Mouse (Mus musculus): Measurements from ENCODE around the gene Fitm1. TPM values are rescaled to one million over a fixed set of nuclear protein-coding genes. Genes with fewer than 3 reads are reported as not detected.
A peak's percentile ranks its signal among the peaks of the same experiment; 100 is the strongest.

The Fitm1 gene
- 3.8 and 7.5 TPM in 2 replicates for total RNA-seq (2014; rRNA removed)
- 45.7 and 60.2 TPM in 2 replicates for polyA plus RNA-seq (2012; rRNA removed)

GRCm38 (mm10) chr14:55575302-55575701, at the start of gene Fitm1:
Fitm1 (plus strand) TSS chr14:55575617.
- peak within 1 kb of the TSS; percentile 45 for H3K4me3 ChIP-seq (ENCODE audit: insufficient read depth, low read depth, low read length)
- H3K27me3 ChIP-seq (ENCODE audit: control insufficient read depth, insufficient read depth, low read length), result no peaks in the 10 kb centered on the region
- TF ChIP-seq CTCF (IDR thresholded peaks at IDR 0.05; ENCODE audit: low read depth, low read length) (no peak), POLR2A (IDR thresholded peaks at IDR 0.05; ENCODE audit: extremely low read depth, insufficient read depth, low read length) (no peak)
- H3K9ac ChIP-seq (ENCODE audit: low read depth, low read length), result peak within 1 kb of the TSS; percentile 49
- DNase-seq (ENCODE audit: extremely low read depth, low read depth, low spot score), result peak; percentile 45
- H3K36me3 ChIP-seq (ENCODE audit: control insufficient read depth, insufficient read depth, low read length), result peaks cover under 1% of the 10 kb centered on the region; the same call in 1 of the 2 replicates
- H3K4me1 ChIP-seq (ENCODE audit: control insufficient read depth, insufficient read depth, low read length), result peaks cover 2% of the 10 kb centered on the region
- peak within 1 kb of the TSS; percentile 85 for H3K27ac ChIP-seq (replicated peaks; ENCODE audit: insufficient read depth, low read depth, low read length)
- H3K79me2 ChIP-seq (ENCODE audit: control insufficient read depth, insufficient read depth, low read length), result 0 out of 2 replicates have a peak, but pooled peaks cover 8% of the 10 kb centered on the region
- WGBS, result 47% methylated on average over 8 of the region's 8 CpGs

DNA sequence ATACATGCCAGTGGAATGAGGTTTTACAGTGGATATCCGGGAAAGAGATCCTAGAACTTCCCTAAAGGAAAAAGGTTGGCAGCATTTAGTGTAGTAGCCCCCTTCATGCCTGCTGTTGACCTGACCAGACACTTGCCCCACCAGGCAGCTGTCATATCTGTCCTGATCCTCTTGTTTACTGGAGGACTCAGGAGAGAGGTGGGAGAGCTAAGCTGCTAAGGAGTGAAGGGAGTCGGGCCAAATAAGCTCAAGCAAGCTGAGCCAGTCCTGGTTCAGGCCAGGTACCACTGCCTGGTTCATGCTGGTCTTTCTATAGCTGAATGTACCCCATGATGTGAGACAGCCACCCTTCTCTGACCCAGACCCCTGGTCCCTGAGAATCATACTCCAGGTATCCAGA, 48.7 kb upstream of the Fitm1 start:
- no peaks in the 10 kb centered on the region for H3K36me3 ChIP-seq (ENCODE audit: control insufficient read depth, insufficient read depth, low read length)
- H3K4me3 ChIP-seq (ENCODE audit: insufficient read depth, low read depth, low read length), result no peak overlapping the region
- no peak overlapping the region for H3K9ac ChIP-seq (ENCODE audit: low read depth, low read length)
- no peak overlapping the region for H3K27ac ChIP-seq (replicated peaks; ENCODE audit: insufficient read depth, low read depth, low read length)
- WGBS, result 73% methylated on average over 2 of the region's 2 CpGs
- no peak for DNase-seq (ENCODE audit: extremely low read depth, low read depth, low spot score)
- TF ChIP-seq POLR2A (IDR thresholded peaks at IDR 0.05; ENCODE audit: extremely low read depth, insufficient read depth, low read length) (no peak), CTCF (IDR thresholded peaks at IDR 0.05; ENCODE audit: low read depth, low read length) (no peak)
- no peaks in the 10 kb centered on the region for H3K4me1 ChIP-seq (ENCODE audit: control insufficient read depth, insufficient read depth, low read length)
- no peaks in the 10 kb centered on the region; the same call in 1 of the 2 replicates for H3K27me3 ChIP-seq (ENCODE audit: control insufficient read depth, insufficient read depth, low read length)
- H3K79me2 ChIP-seq (ENCODE audit: control insufficient read depth, insufficient read depth, low read length), result no peaks in the 10 kb centered on the region

DNA sequence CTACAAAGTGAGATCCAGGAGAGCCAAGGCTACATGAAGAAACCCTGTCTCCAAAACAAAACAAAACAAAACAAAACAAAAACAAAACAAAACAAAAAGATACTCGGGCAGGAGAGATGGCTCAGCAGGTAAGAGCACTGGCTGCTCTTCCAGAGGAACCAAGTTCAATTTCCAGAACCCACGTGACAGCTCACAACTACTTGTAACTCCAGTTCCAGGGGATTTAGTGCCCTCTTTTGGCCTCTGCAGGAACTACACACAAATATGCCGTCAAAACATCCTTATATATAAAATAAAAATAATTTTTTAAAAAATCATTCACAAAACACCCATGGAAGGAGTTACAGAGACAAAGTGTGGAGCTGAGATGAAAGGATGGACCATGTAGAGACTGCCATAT, 47.5 kb upstream of the Fitm1 start:
- DNase-seq (ENCODE audit: extremely low read depth, low read depth, low spot score), result peak; percentile 86
- TF ChIP-seq CTCF (IDR thresholded peaks at IDR 0.05; ENCODE audit: low read depth, low read length) (no peak; the same call in 1 of the 2 replicates), POLR2A (IDR thresholded peaks at IDR 0.05; ENCODE audit: extremely low read depth, insufficient read depth, low read length) (no peak)
- H3K27me3 ChIP-seq (ENCODE audit: control insufficient read depth, insufficient read depth, low read length), result no peaks in the 10 kb centered on the region; the same call in 1 of the 2 replicates
- 15% methylated on average over 3 of the region's 3 CpGs for WGBS
- H3K36me3 ChIP-seq (ENCODE audit: control insufficient read depth, insufficient read depth, low read length), result no peaks in the 10 kb centered on the region
- H3K9ac ChIP-seq (ENCODE audit: low read depth, low read length), result no peak overlapping the region
- H3K4me3 ChIP-seq (ENCODE audit: insufficient read depth, low read depth, low read length), result no peak overlapping the region
- H3K79me2 ChIP-seq (ENCODE audit: control insufficient read depth, insufficient read depth, low read length), result no peaks in the 10 kb centered on the region
- H3K4me1 ChIP-seq (ENCODE audit: control insufficient read depth, insufficient read depth, low read length), result no peaks in the 10 kb centered on the region
- no peak overlapping the region for H3K27ac ChIP-seq (replicated peaks; ENCODE audit: insufficient read depth, low read depth, low read length)

- no peak for DNase-seq (ENCODE audit: extremely low read depth, low read depth, low spot score)
- no peak overlapping the region for H3K27ac ChIP-seq (replicated peaks; ENCODE audit: insufficient read depth, low read depth, low read length)
- no peak overlapping the region for H3K4me3 ChIP-seq (ENCODE audit: insufficient read depth, low read depth, low read length)
- no peaks in the 10 kb centered on the region for H3K79me2 ChIP-seq (ENCODE audit: control insufficient read depth, insufficient read depth, low read length)
- 64% methylated on average over 6 of the region's 6 CpGs for WGBS
- TF ChIP-seq POLR2A (IDR thresholded peaks at IDR 0.05; ENCODE audit: extremely low read depth, insufficient read depth, low read length) (no peak), CTCF (IDR thresholded peaks at IDR 0.05; ENCODE audit: low read depth, low read length) (peak; percentile 83)
- H3K4me1 ChIP-seq (ENCODE audit: control insufficient read depth, insufficient read depth, low read length), result no peaks in the 10 kb centered on the region
- H3K27me3 ChIP-seq (ENCODE audit: control insufficient read depth, insufficient read depth, low read length), result no peaks in the 10 kb centered on the region
- no peaks in the 10 kb centered on the region for H3K36me3 ChIP-seq (ENCODE audit: control insufficient read depth, insufficient read depth, low read length)
- H3K9ac ChIP-seq (ENCODE audit: low read depth, low read length), result no peak overlapping the region
These were observed 39.2 kb upstream of the Fitm1 start for GRCm38 (mm10) chr14:55536116-55536745.

GRCm38 (mm10) chr14:55540067-55540786, 35.2 kb upstream of the Fitm1 start, which contains the start of gene Pck2:
Pck2 (plus strand) TSS chr14:55540266.
- H3K79me2 ChIP-seq (ENCODE audit: control insufficient read depth, insufficient read depth, low read length), result no peaks in the 10 kb centered on the region
- H3K4me3 ChIP-seq (ENCODE audit: insufficient read depth, low read depth, low read length), result peak within 1 kb of the TSS; percentile 74
- H3K27ac ChIP-seq (replicated peaks; ENCODE audit: insufficient read depth, low read depth, low read length), result no peak within 1 kb of the TSS
- H3K4me1 ChIP-seq (ENCODE audit: control insufficient read depth, insufficient read depth, low read length), result no peaks in the 10 kb centered on the region
- H3K27me3 ChIP-seq (ENCODE audit: control insufficient read depth, insufficient read depth, low read length), result no peaks in the 10 kb centered on the region
- peak within 1 kb of the TSS; percentile 61 for H3K9ac ChIP-seq (ENCODE audit: low read depth, low read length)
- TF ChIP-seq CTCF (IDR thresholded peaks at IDR 0.05; ENCODE audit: low read depth, low read length) (no peak), POLR2A (IDR thresholded peaks at IDR 0.05; ENCODE audit: extremely low read depth, insufficient read depth, low read length) (0 out of 2 replicates have a peak, but pooled peaks have one; percentile 21)
- no peaks in the 10 kb centered on the region for H3K36me3 ChIP-seq (ENCODE audit: control insufficient read depth, insufficient read depth, low read length)
- WGBS, result 1% methylated on average over 32 of the region's 32 CpGs
- peak; percentile 74 for DNase-seq (ENCODE audit: extremely low read depth, low read depth, low spot score)
